ENCODE assay signal across 11 mouse cellular contexts in the genomic region with DNA sequence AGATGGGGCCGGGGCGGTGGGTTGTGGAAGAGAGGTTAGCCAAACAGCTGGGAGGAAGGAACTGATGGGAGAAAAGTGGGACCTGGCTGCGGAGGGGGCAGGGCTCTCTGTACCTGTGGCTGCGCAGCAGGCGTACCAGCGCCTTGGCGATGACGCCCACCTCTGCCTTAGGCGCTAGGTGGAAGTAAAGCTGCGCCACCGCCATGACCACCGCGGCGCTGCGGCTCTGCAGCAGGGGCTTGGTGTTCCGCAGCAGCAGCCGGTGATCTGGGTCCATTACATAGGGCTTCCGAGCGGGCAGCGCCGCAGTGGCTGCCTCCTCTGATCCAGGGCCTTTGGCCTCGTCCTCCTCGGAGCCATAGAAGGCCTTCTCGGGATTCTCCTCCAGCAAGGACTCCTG. TPM values are rescaled to one million over a fixed set of nuclear protein-coding genes. Genes with fewer than 3 reads are reported as not detected.
DNase-seq lines count a peak whose midpoint lies in the region; ATAC-seq lines count a peak whose summit lies in the region.
"Had no signal": no experiment of that assay in that cellular context is flagged by ENCODE, and none has a peak within 500 bp of the region (broad histone marks: within the 10 kb centered on the region; RNA-seq: fewer than 3 reads in every experiment).

No protein-coding gene starts in this region.

- no peak for DNase-seq in liver, embryonic 11.5 days (ENCODE audit: low spot score)
- DNase-seq in embryonic facial prominence, embryonic 14.5 days (ENCODE audit: low spot score): peak; percentile 29
- peak; percentile 53 for DNase-seq in limb, embryonic 10.5 days (ENCODE audit: low spot score)
- no peak for DNase-seq in left cerebral cortex, postnatal 25 days (ENCODE audit: low spot score in 2 of 2)
- no peak for DNase-seq in frontal cortex, postnatal 10 days (ENCODE audit: low spot score in 2 of 2)
- DNase-seq in heart, adult 18-20 months: no peak
- DNase-seq: kidney, adult 2 months had no signal

- no peaks in the 10 kb centered on the region for H3K36me3 ChIP-seq in liver, embryonic 11.5 days (ENCODE audit: control insufficient read depth, insufficient read depth, low read length)
- no peaks in the 10 kb centered on the region for H3K36me3 ChIP-seq in liver, embryonic 12.5 days
- H3K36me3 ChIP-seq in embryonic facial prominence, embryonic 14.5 days (ENCODE audit: control insufficient read depth, insufficient read depth, low read length): no peaks in the 10 kb centered on the region
- H3K36me3 ChIP-seq in limb, embryonic 10.5 days: no peaks in the 10 kb centered on the region
- H3K36me3 ChIP-seq in stomach, embryonic 15.5 days: no peaks in the 10 kb centered on the region

- no peak overlapping the region for H3K4me3 ChIP-seq in liver, embryonic 11.5 days (ENCODE audit: low read depth, low read length)
- H3K4me3 ChIP-seq in liver, embryonic 12.5 days: no peak overlapping the region
- H3K4me3 ChIP-seq in embryonic facial prominence, embryonic 14.5 days (ENCODE audit: low read depth, low read length): no peak overlapping the region
- peak overlapping the region; percentile 35 for H3K4me3 ChIP-seq in limb, embryonic 10.5 days
- H3K4me3 ChIP-seq in stomach, embryonic 15.5 days (replicated peaks): no peak overlapping the region
- H3K4me3 ChIP-seq: erythroblast, embryonic 14.5 days had no signal

- H3K4me2 ChIP-seq in liver, embryonic 11.5 days: peak overlapping the region; percentile 37; the same call in 1 of the 2 replicates
- no peak overlapping the region for H3K4me2 ChIP-seq in liver, embryonic 12.5 days
- H3K4me2 ChIP-seq in embryonic facial prominence, embryonic 14.5 days (ENCODE audit: low read depth, low read length): peak overlapping the region; percentile 36
- peak overlapping the region; percentile 34 for H3K4me2 ChIP-seq in stomach, embryonic 15.5 days

- no peak overlapping the region for H3K9ac ChIP-seq in liver, embryonic 11.5 days (ENCODE audit: low read depth, low read length)
- H3K9ac ChIP-seq in liver, embryonic 12.5 days: no peak overlapping the region
- no peak overlapping the region for H3K9ac ChIP-seq in embryonic facial prominence, embryonic 14.5 days (ENCODE audit: low read depth, low read length)
- H3K9ac ChIP-seq in stomach, embryonic 15.5 days: no peak overlapping the region

- intact Hi-C loops in left cerebral cortex, postnatal 25 days (cut with DNase I): no loop called here

- H3K4me1 ChIP-seq in liver, embryonic 11.5 days (replicated peaks; ENCODE audit: control insufficient read depth, insufficient read depth, low read length): no peaks in the 10 kb centered on the region
- H3K4me1 ChIP-seq in liver, embryonic 12.5 days: no peaks in the 10 kb centered on the region
- peaks cover 5% of the 10 kb centered on the region; the same call in 1 of the 2 replicates for H3K4me1 ChIP-seq in embryonic facial prominence, embryonic 14.5 days (ENCODE audit: control insufficient read depth, insufficient read depth, low read length)
- peaks cover 25% of the 10 kb centered on the region for H3K4me1 ChIP-seq in limb, embryonic 10.5 days
- H3K4me1 ChIP-seq in stomach, embryonic 15.5 days: 0 out of 2 replicates have a peak, but pooled peaks cover 3% of the 10 kb centered on the region

- no peaks in the 10 kb centered on the region for H3K9me3 ChIP-seq in liver, embryonic 11.5 days (ENCODE audit: control insufficient read depth, low read length)
- H3K9me3 ChIP-seq in liver, embryonic 12.5 days (replicated peaks): no peaks in the 10 kb centered on the region
- no peaks in the 10 kb centered on the region for H3K9me3 ChIP-seq in embryonic facial prominence, embryonic 14.5 days (ENCODE audit: control insufficient read depth, low read length)
- no peaks in the 10 kb centered on the region for H3K9me3 ChIP-seq in limb, embryonic 10.5 days (replicated peaks)
- H3K9me3 ChIP-seq in stomach, embryonic 15.5 days: no peaks in the 10 kb centered on the region

- H3K27ac ChIP-seq in liver, embryonic 11.5 days (ENCODE audit: low read depth, low read length): no peak overlapping the region
- H3K27ac ChIP-seq in liver, embryonic 12.5 days: no peak overlapping the region
- H3K27ac ChIP-seq in embryonic facial prominence, embryonic 14.5 days (replicated peaks; ENCODE audit: low read depth, low read length): no peak overlapping the region
- H3K27ac ChIP-seq in limb, embryonic 10.5 days: no peak overlapping the region
- no peak overlapping the region for H3K27ac ChIP-seq in stomach, embryonic 15.5 days

- 5% methylated on average over 24 of the region's 24 CpGs for WGBS in liver, embryonic 11.5 days
- WGBS in liver, embryonic 12.5 days (ENCODE audit: insufficient replicate concordance): 8% methylated on average over 24 of the region's 24 CpGs
- 7% methylated on average over 18 of the region's 24 CpGs for WGBS in embryonic facial prominence, embryonic 14.5 days
- 4% methylated on average over 24 of the region's 24 CpGs for whole genome bisulfite sequencing in limb, embryonic 10.5 days
- WGBS in stomach, embryonic 15.5 days: 3% methylated on average over 24 of the region's 24 CpGs

- ATAC-seq in liver, embryonic 11.5 days (replicated peaks; ENCODE audit: low FRiP score): no peak
- no peak for ATAC-seq in liver, embryonic 12.5 days
- ATAC-seq in embryonic facial prominence, embryonic 14.5 days (ENCODE audit: low read depth): no peak
- no peak for ATAC-seq in stomach, embryonic 15.5 days (ENCODE audit: insufficient read depth, low FRiP score, low read depth)
- ATAC-seq: lung, postnatal 0 days had no signal

- peaks cover 19% of the 10 kb centered on the region for H3K27me3 ChIP-seq in liver, embryonic 11.5 days (replicated peaks; ENCODE audit: control insufficient read depth, insufficient read depth, low read length)
- H3K27me3 ChIP-seq in liver, embryonic 12.5 days (replicated peaks): peaks cover 34% of the 10 kb centered on the region
- peaks cover 16% of the 10 kb centered on the region for H3K27me3 ChIP-seq in embryonic facial prominence, embryonic 14.5 days (replicated peaks; ENCODE audit: control insufficient read depth, insufficient read depth, low read length)
- peaks cover 37% of the 10 kb centered on the region for H3K27me3 ChIP-seq in limb, embryonic 10.5 days (ENCODE audit: low read depth, poor library complexity, severe bottlenecking)
- H3K27me3 ChIP-seq in stomach, embryonic 15.5 days (replicated peaks): peaks cover 19% of the 10 kb centered on the region

RNA-seq across cellular contexts. Expression of gene Ap3b2, which starts 16.9 kb away (rescaled TPM):
- 0.40 and 1.1 TPM in 2 replicates for polyA plus RNA-seq in liver, embryonic 11.5 days (2014; fragmentation: Nextera tagmentation; extraction: Ambion mirVana)
- polyA plus RNA-seq in liver, embryonic 12.5 days (2016; fragmentation: Nextera tagmentation; extraction: Ambion mirVana): 0.13 and 0.35 TPM in 2 replicates
- polyA plus RNA-seq in embryonic facial prominence, embryonic 14.5 days (2014; fragmentation: Nextera tagmentation; extraction: Ambion mirVana): 4.9 and 7.2 TPM in 2 replicates
- polyA plus RNA-seq in limb, embryonic 10.5 days (2016; fragmentation: Nextera tagmentation; extraction: Ambion mirVana): 0.08 and 0.10 TPM in 2 replicates
- 4.6 and 6.2 TPM in 2 replicates for polyA plus RNA-seq in stomach, embryonic 15.5 days (2015; fragmentation: Nextera tagmentation; extraction: Ambion mirVana)
- total RNA-seq in left cerebral cortex, postnatal 25 days (2021): 100 to 1,000 TPM; 141 to 150 TPM
- total RNA-seq in heart, adult 18-20 months (2021): not detected
- polyA plus RNA-seq: erythroblast, embryonic 14.5 days had no signal

RNA-seq across cellular contexts. Expression of gene BC048679, which starts 21.2 kb away (rescaled TPM):
- polyA plus RNA-seq in liver, embryonic 11.5 days (2014; fragmentation: Nextera tagmentation; extraction: Ambion mirVana): not detected in 2 replicates
- not detected in 2 replicates for polyA plus RNA-seq in liver, embryonic 12.5 days (2016; fragmentation: Nextera tagmentation; extraction: Ambion mirVana)
- not detected in 2 replicates for polyA plus RNA-seq in embryonic facial prominence, embryonic 14.5 days (2014; fragmentation: Nextera tagmentation; extraction: Ambion mirVana)
- polyA plus RNA-seq in limb, embryonic 10.5 days (2016; fragmentation: Nextera tagmentation; extraction: Ambion mirVana): not detected in 2 replicates
- polyA plus RNA-seq in stomach, embryonic 15.5 days (2015; fragmentation: Nextera tagmentation; extraction: Ambion mirVana): not detected in 2 replicates
- not detected for total RNA-seq in left cerebral cortex, postnatal 25 days (2021)
- total RNA-seq in heart, adult 18-20 months (2021): not detected
- polyA plus RNA-seq: erythroblast, embryonic 14.5 days; lung, postnatal 0 days had no signal

RNA-seq across cellular contexts. Expression of gene Cpeb1, which starts 21.6 kb away (rescaled TPM):
- 0.09 and 0.27 TPM in 2 replicates for polyA plus RNA-seq in liver, embryonic 11.5 days (2014; fragmentation: Nextera tagmentation; extraction: Ambion mirVana)
- 0.08 and 0.15 TPM in 2 replicates for polyA plus RNA-seq in liver, embryonic 12.5 days (2016; fragmentation: Nextera tagmentation; extraction: Ambion mirVana)
- 2.4 and 3.4 TPM in 2 replicates for polyA plus RNA-seq in embryonic facial prominence, embryonic 14.5 days (2014; fragmentation: Nextera tagmentation; extraction: Ambion mirVana)
- 0.08 TPM in 1 of 2 replicates, not detected in the other for polyA plus RNA-seq in limb, embryonic 10.5 days (2016; fragmentation: Nextera tagmentation; extraction: Ambion mirVana)
- 0.83 and 0.89 TPM in 2 replicates for polyA plus RNA-seq in stomach, embryonic 15.5 days (2015; fragmentation: Nextera tagmentation; extraction: Ambion mirVana)
- total RNA-seq in left cerebral cortex, postnatal 25 days (2021): 10 to 100 TPM; 64.6 to 69.3 TPM
- 10 to 100 TPM; 18.6 to 20.3 TPM for total RNA-seq in heart, adult 18-20 months (2021)
- polyA plus RNA-seq: erythroblast, embryonic 14.5 days had no signal

Comparison
In these comparisons a context has a peak if more than half of its experiments do, and no peak if none do; other contexts are left out.
1. DNase-seq: peak in embryonic facial prominence, embryonic 14.5 days (single experiment) and limb, embryonic 10.5 days (single experiment); none in liver, embryonic 11.5 days (single experiment), left cerebral cortex, postnatal 25 days (0 of 2), frontal cortex, postnatal 10 days (0 of 2) and heart, adult 18-20 months (0 of 2).